Mouse (Mus musculus) cortical plate, adult 2 months (tissue): ENCODE measurements around the gene Apln. TPM values are rescaled to one million over a fixed set of nuclear protein-coding genes. Genes with fewer than 3 reads are reported as not detected.

ENCODE experiments used
- H3K27ac ChIP-seq: fragments of 200-500 bp; 2 replicates; pipeline ENCODE4 v1.5.1; 2012; ENCODE audit warnings: low read length, control low read depth, inconsistent platforms; ENCODE audit not compliant: insufficient read depth
- H3K4me1 ChIP-seq: fragments of 200-500 bp; 2 replicates; pipeline ENCODE4 v1.6.1; 2011; ENCODE audit warnings: low read length; ENCODE audit not compliant: control insufficient read depth, insufficient read depth
- H3K4me3 ChIP-seq: fragments of 200-500 bp; 2 replicates; pipeline ENCODE4 v1.5.1; 2011; ENCODE audit warnings: mild to moderate bottlenecking, low read length, control low read depth; ENCODE audit not compliant: insufficient read depth
- CTCF ChIP-seq: fragments of 200-500 bp; IDR thresholded peaks from 2 replicates; pipeline ENCODE4 v1.5.1; 2011; ENCODE audit warnings: mild to moderate bottlenecking, control low read depth, low read length; ENCODE audit not compliant: insufficient read depth; ENCODE audit errors: extremely low read depth
- POLR2A ChIP-seq: fragments of 200-500 bp; IDR thresholded peaks from 2 replicates; pipeline ENCODE4 v1.6.1; 2011; ENCODE audit warnings: mild to moderate bottlenecking, low read length, control low read depth; ENCODE audit not compliant: insufficient read depth; ENCODE audit errors: extremely low read depth
- polyA plus RNA-seq: library from polyadenylated mRNA; depleted of rRNA; stranded (reverse); fragments of >200 nt; gene quantifications from 2 replicates; pipeline ENCODE4 v1.2.3, GENCODE M21; 2012; rRNA removed

The Apln gene
- polyA plus RNA-seq, 1 experiment = 30.1 TPM

GRCm38 (mm10) chrX:47988024-47988423, 46.6 kb downstream of the Apln start:
- H3K4me3 ChIP-seq = no peak overlapping the region
- H3K27ac ChIP-seq = no peak overlapping the region
- TF ChIP-seq POLR2A (no peak), CTCF (no peak)
- H3K4me1 ChIP-seq = no peaks in the 10 kb centered on the region

DNA sequence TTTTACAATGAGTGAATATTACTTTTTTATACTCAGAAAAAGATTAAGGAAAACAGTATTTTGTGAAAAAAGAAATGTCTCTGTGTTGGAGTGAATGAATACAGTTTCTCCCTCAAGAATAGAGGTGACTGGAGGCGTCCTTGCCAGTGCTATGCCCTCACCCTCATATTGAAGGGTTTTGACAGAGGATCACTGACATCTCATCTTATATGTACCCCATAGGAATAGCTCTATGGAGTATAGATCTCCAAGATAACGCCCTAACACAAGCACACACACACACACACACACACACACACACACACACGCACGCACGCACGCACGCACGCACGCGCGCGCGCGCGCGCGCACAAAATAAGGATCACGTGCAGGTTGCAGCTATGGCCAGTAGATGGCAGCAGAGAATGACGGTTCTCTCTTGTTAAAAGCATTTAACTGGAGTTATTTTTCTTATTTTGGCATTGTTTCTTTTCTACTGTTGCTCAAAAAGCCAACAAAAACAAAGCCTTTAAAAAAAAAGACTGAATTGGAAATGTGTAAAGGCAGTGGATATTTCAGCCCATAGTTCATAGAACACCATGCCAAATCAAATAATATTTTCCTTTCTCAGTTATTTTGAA, 49.5 kb downstream of the Apln start:
- Histone ChIP-seq H3K27ac (no peak overlapping the region), H3K4me3 (no peak overlapping the region), H3K4me1 (no peaks in the 10 kb centered on the region)
- no peak for TF ChIP-seq POLR2A
- TF ChIP-seq CTCF = peak; percentile 43

GRCm38 (mm10) chrX:47977078-47977477, 57.6 kb downstream of the Apln start:
- TF ChIP-seq POLR2A = no peak
- TF ChIP-seq CTCF = no peak
- Histone ChIP-seq H3K27ac (no peak overlapping the region), H3K4me1 (no peaks in the 10 kb centered on the region), H3K4me3 (no peak overlapping the region)

- no peak overlapping the region for H3K27ac ChIP-seq
- H3K4me1 ChIP-seq = no peaks in the 10 kb centered on the region
- TF ChIP-seq CTCF = no peak
- no peak for TF ChIP-seq POLR2A
- H3K4me3 ChIP-seq = no peak overlapping the region
Observed at GRCm38 (mm10) chrX:47976551-47976950, 58.1 kb downstream of the Apln start.

Other genes starting within 250 kb of the Apln start
- 13.0 and 13.9 TPM in 2 replicates for gene Smarca1, start 141.9 kb downstream of the Apln start, polyA plus RNA-seq
- 54.7 and 57.0 TPM in 2 replicates for gene Ocrl, start 122.5 kb downstream of the Apln start, polyA plus RNA-seq
- gene Xpnpep2, start 73.9 kb upstream of the Apln start, polyA plus RNA-seq = 0.28 and 0.54 TPM in 2 replicates
- gene Sash3, start 111.6 kb upstream of the Apln start, polyA plus RNA-seq = 1.6 and 2.3 TPM in 2 replicates
- 44.6 and 51.7 TPM in 2 replicates for gene Zdhhc9, start 174.0 kb upstream of the Apln start, polyA plus RNA-seq
- gene Utp14a, start 222.0 kb upstream of the Apln start, polyA plus RNA-seq = 14.3 and 14.5 TPM in 2 replicates